Mouse (Mus musculus): Measurements from ENCODE around the gene Chd9. TPM values are rescaled to one million over a fixed set of nuclear protein-coding genes. Genes with fewer than 3 reads are reported as not detected.

Gene Chd9
- total RNA-seq, 2 experiments from 2014 or later = 65.3 to 83.3 TPM

DNA sequence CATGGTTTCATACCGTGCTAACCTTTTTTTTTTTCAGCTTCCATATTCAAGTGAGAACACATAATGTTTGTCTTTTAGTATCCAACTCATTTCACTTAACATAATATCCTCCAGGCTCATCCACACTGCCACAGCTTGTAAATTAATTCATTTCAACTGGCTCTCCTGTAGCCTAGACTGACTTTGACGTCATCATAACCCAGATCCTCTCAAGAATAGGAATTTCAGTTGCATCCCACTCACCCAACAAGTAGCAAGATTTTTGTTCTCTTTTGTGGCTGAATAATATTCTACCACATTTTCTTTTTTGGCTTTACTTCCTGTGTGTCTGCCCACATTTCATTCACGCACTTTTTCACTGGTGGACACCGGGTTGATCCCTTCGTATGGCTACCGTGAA lies 9.3 kb downstream of the Chd9 start:
- DNase-seq (ENCODE audit: low spot score in 2 of 2) = no peak

GRCm38 (mm10) chr8:90839725-90840714 lies 11.9 kb downstream of the Chd9 start:
- DNase-seq (ENCODE audit: low spot score in 2 of 2) = no peak

DNA sequence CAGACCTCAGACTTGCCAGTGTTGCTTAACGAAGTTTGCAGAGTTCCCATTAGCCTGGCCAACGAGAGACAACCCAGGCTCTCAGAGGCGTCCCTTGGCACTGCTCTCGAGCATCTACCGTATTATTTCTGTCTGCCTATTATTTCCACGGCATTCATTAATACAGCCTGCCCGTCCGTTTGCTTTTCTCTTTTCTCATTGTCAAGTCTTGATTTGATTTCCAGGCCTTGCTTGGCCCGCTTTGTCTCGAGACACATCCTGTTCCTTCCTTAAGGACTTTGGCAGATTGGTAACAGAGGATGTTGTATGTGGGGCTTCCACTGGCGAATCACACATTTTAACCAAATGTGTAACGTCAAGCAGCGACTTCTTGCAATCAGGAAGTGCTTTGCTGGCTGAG lies 13.2 kb downstream of the Chd9 start:
- no peak for DNase-seq (ENCODE audit: low spot score in 2 of 2)

DNA sequence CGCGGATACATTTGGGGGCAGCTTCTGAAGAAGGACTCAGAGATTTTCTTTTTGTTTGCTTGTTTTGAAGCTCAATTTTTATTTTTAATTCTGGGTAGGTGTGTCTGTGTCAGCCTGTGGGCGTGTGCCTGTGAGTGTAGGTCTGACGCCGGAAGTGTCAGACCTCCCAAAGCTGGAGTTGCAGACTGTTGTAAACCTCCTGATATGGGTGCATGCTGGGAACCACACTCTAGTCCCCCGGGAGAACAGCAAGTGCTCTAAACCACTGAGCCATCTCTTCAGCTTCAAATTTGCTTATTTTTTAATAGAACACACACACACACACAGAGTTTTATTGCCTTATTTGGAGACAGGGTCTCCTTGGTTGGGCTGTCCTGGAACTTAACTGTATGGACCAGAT lies 15.0 kb downstream of the Chd9 start:
- DNase-seq (ENCODE audit: low spot score in 2 of 2) = no peak

- no peak for DNase-seq (ENCODE audit: low spot score in 2 of 2)
These were observed 16.2 kb downstream of the Chd9 start for GRCm38 (mm10) chr8:90844179-90844967.

- no peak for DNase-seq (ENCODE audit: low spot score in 2 of 2)
These were observed 19.8 kb downstream of the Chd9 start for GRCm38 (mm10) chr8:90847980-90848379.

DNA sequence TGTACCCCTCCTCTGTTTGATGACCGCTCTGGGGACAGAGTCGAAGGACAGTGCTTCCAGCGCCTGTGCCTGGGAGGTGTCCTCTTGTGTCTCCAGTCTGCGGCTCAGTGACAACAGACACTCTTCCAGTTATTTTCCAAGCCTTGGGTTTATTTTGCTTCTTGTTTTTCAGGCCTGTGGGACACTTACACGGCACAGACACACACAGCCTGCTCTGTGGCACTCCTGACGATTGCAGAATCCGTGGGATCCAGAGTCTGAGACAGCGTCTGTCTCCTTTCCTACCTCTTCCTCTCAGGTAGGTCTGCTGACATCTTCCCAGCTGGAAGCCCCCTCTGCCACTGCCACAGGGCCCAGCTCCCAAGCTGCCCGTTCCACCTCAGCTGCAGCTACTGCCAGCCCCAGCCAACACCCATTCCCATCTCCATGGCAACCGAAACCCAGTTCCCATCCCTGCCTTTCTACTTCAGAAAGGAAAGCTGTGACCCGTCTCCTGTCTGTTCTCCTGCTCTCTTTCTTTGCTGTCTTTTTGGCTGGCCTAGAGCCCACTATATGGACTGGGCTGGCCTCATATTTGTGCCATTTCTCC lies 21.4 kb downstream of the Chd9 start:
- DNase-seq (ENCODE audit: low spot score in 2 of 2) = no peak

GRCm38 (mm10) chr8:90851544-90851943 lies 23.4 kb downstream of the Chd9 start:
- DNase-seq (ENCODE audit: low spot score in 2 of 2) = no peak

- DNase-seq (ENCODE audit: low spot score in 2 of 2) = no peak
These were observed 26.0 kb downstream of the Chd9 start for GRCm38 (mm10) chr8:90853971-90854670.

GRCm38 (mm10) chr8:90854671-90855161 lies 26.6 kb downstream of the Chd9 start:
- no peak for DNase-seq (ENCODE audit: low spot score in 2 of 2)

- DNase-seq (ENCODE audit: low spot score in 2 of 2) = no peak
These were observed 28.0 kb downstream of the Chd9 start for GRCm38 (mm10) chr8:90856171-90856570.

GRCm38 (mm10) chr8:90856952-90857351 lies 28.8 kb downstream of the Chd9 start:
- no peak for DNase-seq (ENCODE audit: low spot score in 2 of 2)

- DNase-seq (ENCODE audit: low spot score in 2 of 2) = no peak
These were observed 29.9 kb downstream of the Chd9 start for GRCm38 (mm10) chr8:90858071-90858470.

GRCm38 (mm10) chr8:90861266-90861944 lies 33.3 kb downstream of the Chd9 start:
- DNase-seq (ENCODE audit: low spot score in 2 of 2) = no peak

- DNase-seq (ENCODE audit: low spot score in 2 of 2) = no peak
These were observed 33.9 kb downstream of the Chd9 start for GRCm38 (mm10) chr8:90862038-90862437.

DNA sequence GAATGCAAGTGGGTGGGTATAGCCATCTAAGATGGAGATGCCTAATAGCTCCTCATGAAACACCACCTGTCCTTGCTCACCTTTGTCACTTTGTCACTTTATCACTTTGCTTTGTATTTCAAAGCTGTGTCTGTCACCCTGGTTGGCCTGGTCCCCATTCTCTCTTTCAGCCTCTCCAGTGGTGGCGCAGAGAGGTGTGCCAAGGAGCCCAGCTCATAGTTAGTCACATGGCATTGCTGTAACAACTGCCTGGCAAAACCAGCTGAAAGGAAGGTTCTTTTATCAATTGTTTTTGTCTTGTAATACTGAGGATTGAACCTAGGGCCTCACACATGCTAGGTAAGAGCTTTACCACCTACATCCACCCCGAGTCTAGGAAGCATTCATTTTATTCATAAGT lies 38.9 kb downstream of the Chd9 start:
- no peak for DNase-seq (ENCODE audit: low spot score in 2 of 2)

GRCm38 (mm10) chr8:90867911-90868310 lies 39.8 kb downstream of the Chd9 start:
- DNase-seq (ENCODE audit: low spot score in 2 of 2) = no peak

DNA sequence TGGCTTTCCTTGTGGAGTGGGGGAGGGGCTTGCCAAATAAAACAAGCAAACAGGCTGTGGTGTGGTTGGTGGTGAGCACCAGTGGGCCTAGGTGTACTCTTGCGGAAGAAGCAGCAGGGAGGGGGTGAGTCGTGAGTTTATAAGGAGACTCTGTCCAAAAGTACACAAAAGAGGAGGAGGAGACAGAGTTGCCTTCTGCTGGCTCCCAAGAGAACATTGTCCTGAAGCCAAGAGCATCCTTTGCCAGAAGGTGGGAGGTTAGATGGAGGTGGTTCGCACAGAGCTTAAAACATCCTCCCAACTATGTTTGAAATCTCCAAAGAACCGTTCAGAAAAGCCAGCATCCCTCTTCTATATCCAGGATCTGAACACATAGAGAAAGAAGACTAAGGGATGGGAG lies 40.2 kb downstream of the Chd9 start:
- no peak for DNase-seq (ENCODE audit: low spot score in 2 of 2)

DNA sequence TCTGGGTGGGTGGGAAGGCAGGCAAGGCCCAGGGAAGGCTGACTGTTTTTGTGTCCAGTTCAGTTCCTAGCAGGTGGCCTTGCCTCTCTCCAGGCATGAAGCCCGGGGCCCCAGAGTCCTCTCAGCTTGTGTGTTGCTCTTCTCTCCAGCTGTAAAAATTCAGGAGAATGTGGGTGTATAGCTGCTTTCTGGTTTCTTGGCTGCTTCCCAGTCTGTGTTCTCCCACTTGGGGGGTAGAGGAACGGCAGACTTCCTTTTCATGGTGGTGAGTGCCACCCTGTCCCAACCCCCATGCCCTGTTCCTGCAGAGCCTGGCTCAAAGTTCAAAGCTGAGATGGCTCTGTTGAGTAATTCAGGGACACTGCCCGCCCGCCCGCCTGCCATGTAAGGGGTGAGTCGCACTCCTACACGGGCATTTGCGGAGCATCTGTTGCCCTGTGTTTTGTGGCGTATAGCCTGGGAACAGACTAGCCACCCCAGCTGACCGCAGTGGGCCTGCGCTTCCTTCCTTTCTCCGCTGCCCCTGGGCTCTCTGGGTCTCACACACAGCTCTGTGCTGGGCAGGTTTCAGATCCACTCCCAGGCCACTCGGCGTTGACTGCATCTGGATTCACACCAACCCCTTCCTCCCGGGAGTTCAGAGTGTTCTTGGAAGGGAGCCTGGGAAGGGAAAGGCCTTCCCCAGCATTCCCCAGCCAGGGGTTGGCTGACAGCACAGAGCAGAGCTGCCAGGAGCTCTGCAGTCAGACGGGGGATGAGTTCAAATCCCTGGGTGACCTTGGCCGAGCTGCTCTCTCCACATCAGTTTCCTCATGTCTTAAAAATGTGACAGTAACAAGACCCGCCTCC lies 41.1 kb downstream of the Chd9 start:
- peak; percentile 52 to 54 for DNase-seq (ENCODE audit: low spot score in 2 of 2)

All from adrenal gland, postnatal 4 days (tissue).